Mouse (Mus musculus) testis, adult 2 months (tissue): Measurements from ENCODE around the gene 4930503B20Rik.

Experiments
- CTCF ChIP-seq: fragments of 200-500 bp; IDR thresholded peaks from 2 replicates; pipeline ENCODE4 v1.5.1; 2012; ENCODE audit warnings: low read depth, mild to moderate bottlenecking, inconsistent platforms, low read length, moderate library complexity; ENCODE audit not compliant: control insufficient read depth, insufficient read depth, insufficient replicate concordance
- POLR2A ChIP-seq: fragments of 200-500 bp; IDR thresholded peaks from 2 replicates; pipeline ENCODE4 v1.6.1; 2012; ENCODE audit warnings: low read depth, mild to moderate bottlenecking, inconsistent platforms, low read length, moderate library complexity; ENCODE audit not compliant: control insufficient read depth

- TF ChIP-seq CTCF (no peak), POLR2A (no peak)
Measured at GRCm38 (mm10) chr3:146675101-146675500, 24.0 kb upstream of the 4930503B20Rik start.
